Mouse (Mus musculus) embryonic facial prominence, embryonic 14.5 days (tissue): Measurements from ENCODE around the gene Olfr410. TPM values are rescaled to one million over a fixed set of nuclear protein-coding genes. Genes with fewer than 3 reads are reported as not detected.

ENCODE experiments used
- ATAC-seq: fragments of 200-750 bp; cut with Nextera tagmentation; 2 replicates; pipeline ENCODE4 v1.8.0; 2017; ENCODE audit warnings: low read depth, moderate number of reproducible peaks, moderate TSS enrichment
- DNase-seq: peaks from one replicate; pipeline ENCODE4 v3.0.0-alpha.2; 2015; ENCODE audit warnings: low spot score
- H3K27ac ChIP-seq: fragments of 300-500 bp; sonication (generic); replicated peaks from 2 replicates; pipeline ENCODE4 v1.5.1; 2014; ENCODE audit warnings: low read depth, mild to moderate bottlenecking, low read length, moderate library complexity
- H3K27me3 ChIP-seq: fragments of 300-500 bp; sonication (generic); replicated peaks from 2 replicates; pipeline ENCODE4 v1.6.1; 2014; ENCODE audit warnings: low read length; ENCODE audit not compliant: control insufficient read depth, insufficient read depth
- H3K36me3 ChIP-seq: fragments of 300-500 bp; sonication (generic); 2 replicates; pipeline ENCODE4 v1.6.1; 2014; ENCODE audit warnings: low read length, mixed read lengths; ENCODE audit not compliant: control insufficient read depth, insufficient read depth
- H3K4me1 ChIP-seq: fragments of 300-500 bp; sonication (generic); 2 replicates; pipeline ENCODE4 v1.6.1; 2014; ENCODE audit warnings: antibody characterized with exemption, low read length; ENCODE audit not compliant: control insufficient read depth, insufficient read depth
- H3K4me2 ChIP-seq: fragments of 300-500 bp; sonication (generic); 2 replicates; pipeline ENCODE4 v1.6.1; 2014; ENCODE audit warnings: low read depth, mild to moderate bottlenecking, low read length, moderate library complexity, mixed read lengths
- H3K4me3 ChIP-seq: fragments of 300-500 bp; sonication (generic); 2 replicates; pipeline ENCODE4 v1.5.1; 2014; ENCODE audit warnings: low read depth, mild to moderate bottlenecking, low read length
- H3K9ac ChIP-seq: fragments of 300-500 bp; sonication (generic); 2 replicates; pipeline ENCODE4 v1.6.1; 2014; ENCODE audit warnings: low read depth, mild to moderate bottlenecking, low read length, moderate library complexity, mixed read lengths
- H3K9me3 ChIP-seq: fragments of 300-500 bp; sonication (generic); 2 replicates; pipeline ENCODE4 v1.6.1; 2016; ENCODE audit warnings: low read length; ENCODE audit not compliant: control insufficient read depth
- WGBS: fragments of 180-500 bp; shearing (Covaris S2); extraction: QIAGEN DNeasy Blood & Tissue Kit; methylation state at CpG from one replicate; pipeline ENCODE4 v1.1.7; 2014; 5-methylcytosine and 5-hydroxymethylcytosine counted together
- polyA plus RNA-seq: library from polyadenylated mRNA; unstranded; fragments of >200 nt; fragmentation: Nextera tagmentation; extraction: Ambion mirVana; gene quantifications from 2 replicates; pipeline ENCODE4 v1.2.1, GENCODE M21; 2014

Gene Olfr410
- polyA plus RNA-seq, 1 experiment from 2014 or later = 0.03 TPM

DNA sequence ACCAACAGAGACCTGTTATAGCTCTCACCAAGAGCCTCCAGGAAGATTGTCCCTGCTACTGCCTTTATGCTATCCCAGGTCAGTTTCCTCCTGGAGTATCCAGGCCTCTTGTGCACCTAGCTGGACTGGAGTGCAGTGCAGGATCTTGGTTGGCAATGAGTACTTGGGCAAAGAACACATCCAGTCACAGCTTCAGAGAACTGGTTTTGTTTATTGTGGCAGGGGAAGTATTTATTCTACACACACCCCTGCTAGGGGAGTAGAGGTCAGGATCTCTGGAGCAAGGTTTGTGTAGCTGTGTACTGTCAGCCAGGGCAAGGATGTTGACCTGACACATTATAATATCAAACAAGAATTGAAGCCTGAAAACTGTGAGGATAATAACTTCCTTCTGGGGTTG lies 9.1 kb downstream of the Olfr410 start:
- H3K36me3 ChIP-seq = no peaks in the 10 kb centered on the region
- DNase-seq (no peak), ATAC-seq (no peak)
- no peak overlapping the region for H3K9ac ChIP-seq
- no peaks in the 10 kb centered on the region for H3K9me3 ChIP-seq
- H3K4me3 ChIP-seq = no peak overlapping the region
- no peaks in the 10 kb centered on the region for H3K27me3 ChIP-seq
- H3K4me2 ChIP-seq = no peak overlapping the region
- no peaks in the 10 kb centered on the region for H3K4me1 ChIP-seq
- H3K27ac ChIP-seq = no peak overlapping the region

DNA sequence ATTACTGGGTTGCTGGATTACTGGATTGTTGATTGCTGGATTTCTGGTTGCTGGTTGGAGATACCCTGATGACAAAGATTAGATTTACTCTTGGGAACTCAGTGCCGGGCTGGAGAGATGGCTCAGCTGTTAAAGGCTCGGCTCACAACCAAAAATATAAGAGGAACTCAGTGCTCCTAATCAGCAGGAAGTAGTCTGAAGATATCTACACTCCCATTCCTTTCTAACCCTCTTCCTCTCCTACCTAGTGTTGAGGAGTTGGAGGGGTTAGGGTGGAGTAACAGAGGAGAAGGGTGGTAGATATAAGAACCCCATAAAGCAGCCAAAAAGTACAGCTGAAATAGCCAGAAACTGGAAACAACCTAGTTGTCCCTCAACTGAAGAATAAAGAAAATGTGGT lies 11.8 kb downstream of the Olfr410 start:
- 75% methylated on average over 2 of the region's 2 CpGs for WGBS
- ATAC-seq = no peak
- Histone ChIP-seq H3K9me3 (no peaks in the 10 kb centered on the region), H3K9ac (no peak overlapping the region), H3K36me3 (no peaks in the 10 kb centered on the region), H3K4me2 (no peak overlapping the region), H3K27me3 (no peaks in the 10 kb centered on the region), H3K27ac (no peak overlapping the region), H3K4me3 (no peak overlapping the region), H3K4me1 (no peaks in the 10 kb centered on the region)
- DNase-seq = no peak

- Histone ChIP-seq H3K9me3 (no peaks in the 10 kb centered on the region), H3K4me2 (no peak overlapping the region), H3K9ac (no peak overlapping the region), H3K27me3 (no peaks in the 10 kb centered on the region), H3K4me1 (no peaks in the 10 kb centered on the region), H3K27ac (no peak overlapping the region), H3K4me3 (no peak overlapping the region), H3K36me3 (no peaks in the 10 kb centered on the region)
- whole genome bisulfite sequencing = 73% methylated on average over 2 of the region's 2 CpGs
- DNase-seq (no peak), ATAC-seq (no peak)
Observed at GRCm38 (mm10) chr11:74287256-74287655, 50.6 kb downstream of the Olfr410 start.

- no peaks in the 10 kb centered on the region for H3K27me3 ChIP-seq
- H3K4me1 ChIP-seq = no peaks in the 10 kb centered on the region
- DNase-seq = no peak
- no peak within 1 kb of the TSS for H3K4me3 ChIP-seq
- no peak for ATAC-seq
- peaks cover 7% of the 10 kb centered on the region; the same call in 1 of the 2 replicates for H3K9me3 ChIP-seq
- no peaks in the 10 kb centered on the region for H3K36me3 ChIP-seq
- WGBS = 46% methylated on average over 2 of the region's 2 CpGs
- H3K9ac ChIP-seq = no peak within 1 kb of the TSS
- H3K4me2 ChIP-seq = no peak within 1 kb of the TSS
- H3K27ac ChIP-seq = no peak within 1 kb of the TSS
Observed at GRCm38 (mm10) chr11:74283436-74283835, 54.4 kb downstream of the Olfr410 start, which contains the start of gene Olfr59. Gene Olfr59, plus strand, starts transcription at chr11:74283736.

Other genes starting within 250 kb of the Olfr410 start
- gene Olfr401, start 224.3 kb downstream of the Olfr410 start, polyA plus RNA-seq = not detected in 2 replicates
- gene Olfr402, start 184.5 kb downstream of the Olfr410 start, polyA plus RNA-seq = not detected in 2 replicates
- gene Olfr403, start 151.8 kb downstream of the Olfr410 start, polyA plus RNA-seq = not detected in 2 replicates
- 0.10 TPM in 1 of 2 replicates, not detected in the other for gene Olfr43, start 126.7 kb downstream of the Olfr410 start, polyA plus RNA-seq
- gene Olfr406, start 78.2 kb downstream of the Olfr410 start, polyA plus RNA-seq = not detected in 2 replicates
- gene Olfr59, start 54.3 kb downstream of the Olfr410 start, polyA plus RNA-seq = not detected in 2 replicates
- gene Olfr411, start 14.6 kb upstream of the Olfr410 start, polyA plus RNA-seq = 0.20 TPM in 1 of 2 replicates, not detected in the other
- gene Olfr412, start 24.0 kb upstream of the Olfr410 start, polyA plus RNA-seq = not detected in 2 replicates